Mouse (Mus musculus) small intestine, adult 2 months (tissue): Measurements from ENCODE around the gene Atp6v1e2.

ENCODE experiments used
- CTCF ChIP-seq: fragments of 200-500 bp; IDR thresholded peaks from 2 replicates; pipeline ENCODE4 v1.5.1; 2012; ENCODE audit warnings: low read depth, mild to moderate bottlenecking, control low read depth, inconsistent platforms, low read length, moderate library complexity, mixed read lengths; ENCODE audit not compliant: insufficient replicate concordance, insufficient read length; ENCODE audit errors: extremely low read depth
- POLR2A ChIP-seq: fragments of 200-500 bp; IDR thresholded peaks from 2 replicates; pipeline ENCODE4 v1.6.1; 2012; ENCODE audit warnings: low read depth, mild to moderate bottlenecking, control low read depth, inconsistent platforms, low read length, moderate library complexity

DNA sequence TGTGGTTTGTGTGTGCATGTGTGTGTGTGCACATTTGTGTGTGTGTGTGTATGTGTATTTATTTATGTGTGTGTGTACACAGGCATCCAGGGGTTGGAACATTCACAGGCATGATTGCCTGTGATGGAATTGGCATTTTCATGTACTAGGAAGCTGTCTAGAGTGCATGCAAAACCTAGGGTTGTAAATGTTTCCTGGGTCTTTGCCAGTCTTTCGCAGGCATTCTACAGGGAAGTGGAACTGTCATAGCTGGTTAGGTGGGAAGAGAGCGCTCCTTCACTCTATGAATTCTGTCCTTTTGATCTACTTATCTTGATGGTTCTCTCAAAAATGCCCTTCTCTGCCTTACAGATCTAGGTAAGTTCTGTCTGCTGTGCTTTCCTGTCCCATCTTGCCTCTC is 10.6 kb downstream of the Atp6v1e2 start:
- TF ChIP-seq CTCF (no peak), POLR2A (no peak)
